9 mouse cellular contexts compared by ENCODE assay signal in the genomic region with DNA sequence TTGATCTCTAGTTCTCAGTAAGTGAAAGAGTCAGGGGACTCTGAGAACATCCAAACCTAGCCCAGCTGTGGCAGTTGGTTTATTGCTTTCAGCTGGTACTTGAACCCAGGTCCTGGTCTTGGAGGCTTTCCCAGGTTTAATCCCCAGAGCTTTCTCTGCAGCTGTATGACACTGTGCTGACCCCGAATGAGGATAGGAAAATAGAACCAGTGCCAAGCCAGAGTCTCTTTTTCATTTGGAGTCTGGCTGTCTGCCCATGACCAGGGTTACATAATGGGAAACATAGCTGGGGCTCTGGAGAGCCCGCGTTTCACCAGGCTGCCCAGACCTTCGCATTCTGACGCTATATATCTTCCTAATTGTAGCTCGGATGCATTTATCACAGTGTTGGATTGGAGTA.
DNase-seq lines count a peak whose midpoint lies in the region; ATAC-seq and TF ChIP-seq lines count a peak whose summit lies in the region.
"Had no signal": no experiment of that assay in that cellular context is flagged by ENCODE, and none has a peak within 500 bp of the region (broad histone marks: within the 10 kb centered on the region; RNA-seq: fewer than 3 reads in every experiment).

No protein-coding gene starts in this region.

- no peak overlapping the region for H3K4me2 ChIP-seq in hindbrain, embryonic 14.5 days (replicated peaks)
- H3K4me2 ChIP-seq: midbrain, embryonic 12.5 days had no signal

- no peaks in the 10 kb centered on the region for H3K27me3 ChIP-seq in Patski
- H3K27me3 ChIP-seq in hindbrain, embryonic 14.5 days (ENCODE audit: control insufficient read depth, insufficient read depth, low read length): no peaks in the 10 kb centered on the region
- H3K27me3 ChIP-seq: midbrain, embryonic 12.5 days had no signal

- POLR2A ChIA-PET in Patski (lab: Charles Lee): interaction anchor here (1.3 kb wide), 1 partner anchor 94 kb away, joined by 3 read pairs; no protein-coding TSS in a partner anchor

- no peaks in the 10 kb centered on the region for H3K9me3 ChIP-seq in hindbrain, embryonic 14.5 days (ENCODE audit: control insufficient read depth, low read length)
- H3K9me3 ChIP-seq: midbrain, embryonic 12.5 days had no signal

- peaks cover 22% of the 10 kb centered on the region for H3K36me3 ChIP-seq in hindbrain, embryonic 14.5 days (replicated peaks; ENCODE audit: control insufficient read depth, insufficient read depth)

- CTCF ChIA-PET in Patski (lab: Charles Lee): interaction anchor here (1.5 to 1.6 kb wide), 2 partner anchors 12 to 30 kb away, joined by 4 to 5 read pairs; no protein-coding TSS in a partner anchor

- peak; percentile 63 for DNase-seq in Patski (ENCODE audit: low read depth, low spot score)
- peak; percentile 82 for DNase-seq in brain, embryonic 14.5 days (ENCODE audit: low read depth)
- DNase-seq in frontal cortex, postnatal 36 days (ENCODE audit: low spot score in 2 of 2): peak; percentile 42 to 66
- DNase-seq in hindbrain, embryonic 14.5 days (ENCODE audit: low spot score): peak; percentile 78
- peak; percentile 23 for DNase-seq in left cerebral cortex, adult 11 months (ENCODE audit: low spot score)
- DNase-seq in lung, postnatal 4 days: peak; percentile 87 to 89
- peak; percentile 80 for DNase-seq in urinary bladder, postnatal 14 days (ENCODE audit: low spot score)

- no peak overlapping the region for H3K4me3 ChIP-seq in hindbrain, embryonic 14.5 days (replicated peaks; ENCODE audit: low read length)
- H3K4me3 ChIP-seq: midbrain, embryonic 12.5 days had no signal

- peaks cover 11% of the 10 kb centered on the region for H3K4me1 ChIP-seq in hindbrain, embryonic 14.5 days (replicated peaks; ENCODE audit: control insufficient read depth, insufficient read depth, low read length)
- H3K4me1 ChIP-seq: midbrain, embryonic 12.5 days had no signal

- in situ Hi-C loops in Patski (cut with MboI; ENCODE audit: low pct_unique_long_range_greater_than_20kb): no loop called here

- no peak for TF ChIP-seq CTCF in Patski (IDR thresholded peaks at IDR 0.05)
- no peak for TF ChIP-seq CTCF in brain, embryonic 14.5 days (IDR thresholded peaks at IDR 0.05; ENCODE audit: borderline replicate concordance, extremely low read depth, insufficient read depth, insufficient read length)

- no peak for TF ChIP-seq POLR2A in brain, embryonic 14.5 days (IDR thresholded peaks at IDR 0.05; ENCODE audit: borderline replicate concordance, extremely low read depth, insufficient read depth, insufficient read length, poor library complexity, severe bottlenecking)

- 58% methylated on average over 6 of the region's 6 CpGs for WGBS in hindbrain, embryonic 14.5 days

- H3K27ac ChIP-seq in hindbrain, embryonic 14.5 days: no peak overlapping the region
- H3K27ac ChIP-seq: midbrain, embryonic 12.5 days had no signal

- no peak for ATAC-seq in Patski
- peak; percentile 37; the same call in 1 of the 2 replicates for ATAC-seq in hindbrain, embryonic 14.5 days (ENCODE audit: low FRiP score)
- no peak for ATAC-seq in inflammation-experienced regulatory T-cells, adult 6 months

- H3K9ac ChIP-seq in hindbrain, embryonic 14.5 days: no peak overlapping the region
- H3K9ac ChIP-seq: midbrain, embryonic 12.5 days had no signal

Comparison
In these comparisons a context has a peak if more than half of its experiments do, and no peak if none do; other contexts are left out.
1. DNase-seq: peak in every context shown above with its lines; median percentile 88 in lung, postnatal 4 days; 82 in brain, embryonic 14.5 days; 80 in urinary bladder, postnatal 14 days; 78 in hindbrain, embryonic 14.5 days; 63 in Patski; 54 in frontal cortex, postnatal 36 days; 23 in left cerebral cortex, adult 11 months.